Mouse (Mus musculus) kidney, postnatal 36 days (tissue): ENCODE measurements at regions not wholly inside any gene's neighbourhood (a gene's known extent, or its start where the extent isn't known, plus 50 kb on each side); places are given as distances from the start of the nearest gene placed in this dataset.

Experiments used
- DNase-seq, 2 experiments: peaks; one replicate each; pipeline ENCODE4 v3.0.0; 2021 to 2022; ENCODE audit warnings: mixed read lengths in 2 of 2

- peak; percentile 4 to 78 for DNase-seq
Observed at GRCm38 (mm10) chr1:34642304-34642893, 62.9 kb downstream of the Amer3 start.

- no peak for DNase-seq
Observed at GRCm38 (mm10) chr1:34653963-34654644, 74.6 kb downstream of the Amer3 start.

- no peak for DNase-seq
Observed at GRCm38 (mm10) chr1:34657481-34657880, 78.0 kb downstream of the Amer3 start.

GRCm38 (mm10) chr1:34663875-34664547 is 84.6 kb downstream of the Amer3 start:
- DNase-seq = no peak

GRCm38 (mm10) chr1:34664816-34665511 is 85.5 kb downstream of the Amer3 start:
- no peak for DNase-seq

- DNase-seq = no peak
Observed at GRCm38 (mm10) chr1:34665512-34665854, 86.0 kb downstream of the Amer3 start.

- DNase-seq = no peak
Observed at GRCm38 (mm10) chr1:34666226-34666662, 86.8 kb downstream of the Amer3 start.

GRCm38 (mm10) chr1:34677105-34677741 is 97.8 kb downstream of the Amer3 start:
- DNase-seq = no peak

GRCm38 (mm10) chr1:34677832-34678733 is 98.6 kb downstream of the Amer3 start:
- peak; percentile 57 to 85 for DNase-seq

GRCm38 (mm10) chr1:34678734-34679068 is 99.2 kb downstream of the Amer3 start:
- DNase-seq = peak in 1 of 2 experiments; percentile 11

GRCm38 (mm10) chr1:34686539-34686938 is 107.1 kb downstream of the Amer3 start:
- no peak for DNase-seq

- no peak for DNase-seq
Observed at GRCm38 (mm10) chr1:34696533-34696932, 117.1 kb downstream of the Amer3 start.

GRCm38 (mm10) chr1:34700237-34701030 is 121.0 kb downstream of the Amer3 start:
- DNase-seq = peak; percentile 18 to 68

GRCm38 (mm10) chr1:34701436-34701835 is 122.0 kb downstream of the Amer3 start:
- no peak for DNase-seq

GRCm38 (mm10) chr1:34709089-34709488 is 129.6 kb downstream of the Amer3 start:
- DNase-seq = no peak

- no peak for DNase-seq
Observed at GRCm38 (mm10) chr1:34722674-34723073, 120.2 kb downstream of the Fam168b start.

- DNase-seq = no peak
Observed at GRCm38 (mm10) chr1:34732156-34732555, 110.7 kb downstream of the Fam168b start.

- no peak for DNase-seq
Observed at GRCm38 (mm10) chr1:34733026-34733913, 109.6 kb downstream of the Fam168b start.

GRCm38 (mm10) chr1:34738386-34739067 is 104.3 kb downstream of the Fam168b start:
- DNase-seq = peak; percentile 63 to 85
